Mouse (Mus musculus): Measurements from ENCODE around the gene U2af2. TPM values are rescaled to one million over a fixed set of nuclear protein-coding genes. Genes with fewer than 3 reads are reported as not detected.
A peak's percentile ranks its signal among the peaks of the same experiment; 100 is the strongest.
"Not testable (repeated sequence)": the region's sequence is repeated elsewhere in the genome, so short reads cannot be mapped to it uniquely, and the experiment has no call there.

U2af2 gene
- polyA plus RNA-seq, 1 experiment from 2014 or later, result 161 TPM

GRCm38 (mm10) chr7:5074984-5075383, 13.0 kb downstream of the U2af2 start:
- Histone ChIP-seq H3K4me3 (ENCODE audit: low read depth, low read length) (no peak overlapping the region), H3K4me2 (replicated peaks; ENCODE audit: low read depth, low read length) (no peak overlapping the region), H3K9ac (ENCODE audit: low read depth, low read length) (no peak overlapping the region), H3K27me3 (ENCODE audit: control insufficient read depth, insufficient read depth, low read length) (no peaks in the 10 kb centered on the region), H3K27ac (ENCODE audit: low read depth, low read length) (no peak overlapping the region), H3K4me1 (replicated peaks; ENCODE audit: control insufficient read depth, insufficient read depth, low read length) (no peaks in the 10 kb centered on the region), H3K36me3 (ENCODE audit: control insufficient read depth, insufficient read depth, low read length) (peaks cover 36% of the 10 kb centered on the region), H3K9me3 (ENCODE audit: control insufficient read depth, low read length) (no peaks in the 10 kb centered on the region)
- WGBS, result 96% methylated on average over 5 of the region's 5 CpGs
- ATAC-seq (ENCODE audit: low FRiP score) (no peak), DNase-seq (ENCODE audit: low spot score) (no peak)

GRCm38 (mm10) chr7:5076931-5077330, 15.0 kb downstream of the U2af2 start:
- H3K27me3 ChIP-seq (ENCODE audit: control insufficient read depth, insufficient read depth, low read length), result no peaks in the 10 kb centered on the region
- ATAC-seq (ENCODE audit: low FRiP score) (no peak), DNase-seq (ENCODE audit: low spot score) (no peak)
- H3K9ac ChIP-seq (ENCODE audit: low read depth, low read length), result no peak overlapping the region
- H3K4me1 ChIP-seq (replicated peaks; ENCODE audit: control insufficient read depth, insufficient read depth, low read length), result no peaks in the 10 kb centered on the region
- peaks cover 22% of the 10 kb centered on the region for H3K36me3 ChIP-seq (ENCODE audit: control insufficient read depth, insufficient read depth, low read length)
- H3K27ac ChIP-seq (ENCODE audit: low read depth, low read length), result no peak overlapping the region
- no peak overlapping the region for H3K4me3 ChIP-seq (ENCODE audit: low read depth, low read length)
- H3K9me3 ChIP-seq (ENCODE audit: control insufficient read depth, low read length), result no peaks in the 10 kb centered on the region
- WGBS, result 88% methylated on average over 2 of the region's 2 CpGs
- H3K4me2 ChIP-seq (replicated peaks; ENCODE audit: low read depth, low read length), result no peak overlapping the region

- ATAC-seq (ENCODE audit: low FRiP score), result peak; percentile 59
- not testable (repeated sequence) for H3K9ac ChIP-seq (ENCODE audit: low read depth, low read length); H3K9me3 ChIP-seq (ENCODE audit: control insufficient read depth, low read length); H3K4me1 ChIP-seq (replicated peaks; ENCODE audit: control insufficient read depth, insufficient read depth, low read length); DNase-seq (ENCODE audit: low spot score); H3K27me3 ChIP-seq (ENCODE audit: control insufficient read depth, insufficient read depth, low read length)
- Histone ChIP-seq H3K4me2 (replicated peaks; ENCODE audit: low read depth, low read length) (peak overlapping the region; percentile 84; the same call in 1 of the 2 replicates), H3K4me3 (ENCODE audit: low read depth, low read length) (peak overlapping the region; percentile 99), H3K27ac (ENCODE audit: low read depth, low read length) (peak overlapping the region; percentile 51; the same call in 1 of the 2 replicates), H3K36me3 (ENCODE audit: control insufficient read depth, insufficient read depth, low read length) (peaks cover 14% of the 10 kb centered on the region)
- 39% methylated on average over 7 of the region's 13 CpGs for WGBS
These were observed 17.5 kb downstream of the U2af2 start for GRCm38 (mm10) chr7:5079365-5080009.

- peak; percentile 96 for ATAC-seq (ENCODE audit: low FRiP score)
- peak; percentile 97 for DNase-seq (ENCODE audit: low spot score)
- WGBS, result under 1% methylated on average over 73 of the region's 81 CpGs
- H3K4me1 ChIP-seq (replicated peaks; ENCODE audit: control insufficient read depth, insufficient read depth, low read length), result no peaks in the 10 kb centered on the region
- H3K9ac ChIP-seq (ENCODE audit: low read depth, low read length), result peak within 1 kb of the TSS; percentile 97
- peaks cover 12% of the 10 kb centered on the region for H3K36me3 ChIP-seq (ENCODE audit: control insufficient read depth, insufficient read depth, low read length)
- H3K4me2 ChIP-seq (replicated peaks; ENCODE audit: low read depth, low read length), result peak within 1 kb of the TSS; percentile 84
- no peaks in the 10 kb centered on the region for H3K9me3 ChIP-seq (ENCODE audit: control insufficient read depth, low read length)
- peak within 1 kb of the TSS; percentile 85 for H3K27ac ChIP-seq (ENCODE audit: low read depth, low read length)
- H3K4me3 ChIP-seq (ENCODE audit: low read depth, low read length), result peak within 1 kb of the TSS; percentile 99
- H3K27me3 ChIP-seq (ENCODE audit: control insufficient read depth, insufficient read depth, low read length), result no peaks in the 10 kb centered on the region
These were observed 18.2 kb downstream of the U2af2 start, which contains the start of gene Epn1 for GRCm38 (mm10) chr7:5080010-5080751. Gene Epn1 (plus strand): TSS chr7:5080235.

- H3K36me3 ChIP-seq (ENCODE audit: control insufficient read depth, insufficient read depth, low read length), result peaks cover 12% of the 10 kb centered on the region
- H3K27ac ChIP-seq (ENCODE audit: low read depth, low read length), result 0 out of 2 replicates have a peak overlapping the region, but pooled peaks have one; percentile 30
- no peaks in the 10 kb centered on the region for H3K27me3 ChIP-seq (ENCODE audit: control insufficient read depth, insufficient read depth, low read length)
- ATAC-seq (ENCODE audit: low FRiP score), result no peak
- no peaks in the 10 kb centered on the region for H3K4me1 ChIP-seq (replicated peaks; ENCODE audit: control insufficient read depth, insufficient read depth, low read length)
- WGBS, result 20% methylated on average over 6 of the region's 6 CpGs
- H3K4me2 ChIP-seq (replicated peaks; ENCODE audit: low read depth, low read length), result peak overlapping the region; percentile 84
- no peaks in the 10 kb centered on the region for H3K9me3 ChIP-seq (ENCODE audit: control insufficient read depth, low read length)
- peak overlapping the region; percentile 97 for H3K9ac ChIP-seq (ENCODE audit: low read depth, low read length)
- peak overlapping the region; percentile 99 for H3K4me3 ChIP-seq (ENCODE audit: low read depth, low read length)
- no peak for DNase-seq (ENCODE audit: low spot score)
These were observed 18.9 kb downstream of the U2af2 start for GRCm38 (mm10) chr7:5080815-5081214.

- Histone ChIP-seq H3K36me3 (ENCODE audit: control insufficient read depth, insufficient read depth, low read length) (peaks cover 10% of the 10 kb centered on the region), H3K9me3 (ENCODE audit: control insufficient read depth, low read length) (no peaks in the 10 kb centered on the region), H3K4me1 (replicated peaks; ENCODE audit: control insufficient read depth, insufficient read depth, low read length) (no peaks in the 10 kb centered on the region), H3K27ac (ENCODE audit: low read depth, low read length) (no peak overlapping the region), H3K9ac (ENCODE audit: low read depth, low read length) (0 out of 2 replicates have a peak overlapping the region, but pooled peaks have one; percentile 15), H3K4me2 (replicated peaks; ENCODE audit: low read depth, low read length) (peak overlapping the region; percentile 84), H3K27me3 (ENCODE audit: control insufficient read depth, insufficient read depth, low read length) (no peaks in the 10 kb centered on the region), H3K4me3 (ENCODE audit: low read depth, low read length) (peak overlapping the region; percentile 99)
- 76% methylated on average over 6 of the region's 6 CpGs for WGBS
- no peak for DNase-seq (ENCODE audit: low spot score)
- ATAC-seq (ENCODE audit: low FRiP score), result no peak
These were observed 19.3 kb downstream of the U2af2 start for GRCm38 (mm10) chr7:5081241-5081640.

GRCm38 (mm10) chr7:5081939-5082338, 20.0 kb downstream of the U2af2 start:
- WGBS, result 95% methylated on average over 2 of the region's 2 CpGs
- H3K27me3 ChIP-seq (ENCODE audit: control insufficient read depth, insufficient read depth, low read length), result no peaks in the 10 kb centered on the region
- H3K4me2 ChIP-seq (replicated peaks; ENCODE audit: low read depth, low read length), result no peak overlapping the region
- ATAC-seq (ENCODE audit: low FRiP score), result no peak
- H3K27ac ChIP-seq (ENCODE audit: low read depth, low read length), result no peak overlapping the region
- peaks cover 5% of the 10 kb centered on the region; the same call in 1 of the 2 replicates for H3K36me3 ChIP-seq (ENCODE audit: control insufficient read depth, insufficient read depth, low read length)
- no peaks in the 10 kb centered on the region for H3K4me1 ChIP-seq (replicated peaks; ENCODE audit: control insufficient read depth, insufficient read depth, low read length)
- no peak for DNase-seq (ENCODE audit: low spot score)
- H3K9me3 ChIP-seq (ENCODE audit: control insufficient read depth, low read length), result no peaks in the 10 kb centered on the region
- H3K9ac ChIP-seq (ENCODE audit: low read depth, low read length), result no peak overlapping the region
- H3K4me3 ChIP-seq (ENCODE audit: low read depth, low read length), result no peak overlapping the region; the same call in 1 of the 2 replicates

- H3K36me3 ChIP-seq (ENCODE audit: control insufficient read depth, insufficient read depth, low read length), result peaks cover 5% of the 10 kb centered on the region; the same call in 1 of the 2 replicates
- no peaks in the 10 kb centered on the region for H3K27me3 ChIP-seq (ENCODE audit: control insufficient read depth, insufficient read depth, low read length)
- H3K4me1 ChIP-seq (replicated peaks; ENCODE audit: control insufficient read depth, insufficient read depth, low read length), result no peaks in the 10 kb centered on the region
- H3K4me2 ChIP-seq (replicated peaks; ENCODE audit: low read depth, low read length), result no peak overlapping the region
- ATAC-seq (ENCODE audit: low FRiP score) (no peak), DNase-seq (ENCODE audit: low spot score) (no peak)
- no peak overlapping the region for H3K4me3 ChIP-seq (ENCODE audit: low read depth, low read length)
- no peak overlapping the region for H3K9ac ChIP-seq (ENCODE audit: low read depth, low read length)
- no peaks in the 10 kb centered on the region for H3K9me3 ChIP-seq (ENCODE audit: control insufficient read depth, low read length)
- no peak overlapping the region for H3K27ac ChIP-seq (ENCODE audit: low read depth, low read length)
- WGBS, result 95% methylated on average over 18 of the region's 18 CpGs
These were observed 21.6 kb downstream of the U2af2 start for GRCm38 (mm10) chr7:5083325-5084105.
